Mouse (Mus musculus): Measurements from ENCODE around the gene Stx6. TPM values are rescaled to one million over a fixed set of nuclear protein-coding genes. Genes with fewer than 3 reads are reported as not detected.

The Stx6 gene
- 100 to 1,000 TPM; 102 to 126 (median 112) TPM for total RNA-seq (2022)

DNA sequence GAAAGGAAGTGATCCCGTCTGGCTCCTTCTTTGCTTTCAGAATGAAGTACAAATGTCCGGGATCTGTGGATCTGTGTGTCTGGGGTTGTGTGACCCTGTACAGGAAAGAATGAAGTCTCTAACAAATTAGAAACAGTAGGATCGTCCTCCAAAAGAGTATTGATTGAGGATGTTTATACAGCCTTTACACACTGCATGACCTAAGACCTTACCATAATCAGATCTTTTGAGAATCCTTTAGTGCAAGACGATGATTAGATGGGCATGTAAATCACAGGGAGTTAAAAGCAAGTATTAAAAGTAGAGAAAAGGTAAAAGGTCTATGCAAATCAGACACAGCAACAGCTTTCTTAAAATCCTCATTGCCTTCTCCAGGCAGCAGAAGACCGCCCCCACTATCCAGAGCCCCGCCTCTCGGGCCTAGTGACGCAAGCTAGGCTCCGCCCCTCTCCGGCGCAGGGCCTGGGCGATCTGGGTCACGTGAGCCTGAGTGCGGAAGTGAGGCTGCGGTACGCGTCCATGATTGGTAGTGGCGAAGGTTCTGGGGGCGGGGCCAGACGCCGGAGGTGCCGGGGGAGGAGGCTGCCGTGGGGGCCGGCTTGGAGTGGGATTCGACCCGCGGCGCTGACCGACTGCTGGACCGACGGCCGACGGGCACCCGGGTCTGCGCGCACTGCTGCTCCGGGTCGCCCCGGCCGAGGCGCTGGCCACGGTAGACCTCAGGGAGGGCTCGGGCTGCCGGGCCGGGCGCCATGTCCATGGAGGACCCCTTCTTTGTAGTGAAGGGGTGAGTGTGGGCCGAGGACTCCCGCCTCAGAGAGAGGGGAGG lies at the start of gene Stx6:
Gene Stx6 (plus strand): TSS at position 575 of the 829 bp plus-strand sequence.
- DNase-seq (ENCODE audit: low spot score in 2 of 2), result peak; percentile 96 to 97

DNA sequence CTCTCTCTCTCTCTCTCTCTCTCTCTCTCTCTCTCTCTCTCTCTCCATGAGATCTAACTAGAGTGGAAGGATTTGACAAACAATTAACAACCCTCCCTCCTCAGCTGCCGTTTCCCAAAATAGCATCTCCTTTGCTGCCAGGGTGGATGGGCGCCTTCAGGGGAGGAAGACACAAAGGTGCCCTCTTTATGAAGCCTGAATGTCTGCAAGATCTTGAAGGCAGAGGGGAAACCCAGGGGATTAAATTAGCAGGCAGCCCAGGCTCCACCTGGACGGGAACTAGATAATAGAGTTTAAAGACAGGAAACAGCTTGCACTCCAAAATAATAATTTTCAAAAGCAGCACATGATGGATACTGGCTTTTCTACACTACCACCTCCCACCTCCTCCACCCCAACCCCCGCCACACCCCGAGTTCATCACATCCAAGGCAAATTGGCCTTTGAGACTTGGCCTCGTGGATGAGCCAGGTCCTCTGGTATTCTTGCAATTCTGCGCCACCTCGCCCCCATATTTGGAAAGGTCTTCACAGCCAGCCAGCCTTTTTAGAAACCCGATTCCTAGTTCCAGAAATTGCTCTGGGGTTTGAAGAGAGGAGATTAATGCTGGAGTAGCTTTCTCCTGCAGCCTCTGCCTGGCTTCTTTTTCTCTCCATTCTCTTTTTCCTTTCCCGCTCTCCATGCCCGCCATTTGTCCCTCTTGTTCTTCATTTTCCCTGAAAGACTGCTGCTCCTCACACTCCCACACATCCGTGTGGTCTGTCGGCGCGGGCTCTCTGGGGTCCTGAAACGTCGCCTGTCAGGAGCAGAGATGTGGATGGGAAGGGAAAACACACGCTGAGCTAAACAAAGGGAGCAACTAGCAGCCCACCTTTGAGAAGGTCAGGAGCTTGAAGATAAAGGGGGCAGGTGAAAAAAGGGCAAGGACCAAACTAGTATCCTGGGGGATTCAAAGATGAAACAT lies 48.8 kb upstream of the Stx6 start:
- DNase-seq (ENCODE audit: low spot score in 2 of 2), result no peak

DNA sequence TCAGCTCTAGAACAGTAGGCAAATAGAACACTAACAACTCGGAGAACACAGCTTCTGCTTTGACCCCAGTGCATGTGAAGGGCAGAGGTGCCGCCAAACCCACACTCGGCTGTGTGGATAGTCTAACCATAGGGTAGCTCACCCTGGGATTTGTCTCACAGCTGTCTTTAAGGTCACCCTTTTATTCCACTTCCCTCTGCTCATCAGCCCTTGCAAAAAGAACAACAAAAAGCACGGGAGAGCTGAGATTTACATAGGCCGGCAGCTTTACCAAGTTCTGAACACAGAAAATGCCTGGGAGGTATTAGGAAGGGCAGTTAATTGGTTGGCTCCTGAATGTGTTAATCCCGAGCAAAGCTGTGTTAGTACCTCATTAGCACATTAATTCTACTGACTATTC lies 47.0 kb upstream of the Stx6 start:
- no peak for DNase-seq (ENCODE audit: low spot score in 2 of 2)

DNA sequence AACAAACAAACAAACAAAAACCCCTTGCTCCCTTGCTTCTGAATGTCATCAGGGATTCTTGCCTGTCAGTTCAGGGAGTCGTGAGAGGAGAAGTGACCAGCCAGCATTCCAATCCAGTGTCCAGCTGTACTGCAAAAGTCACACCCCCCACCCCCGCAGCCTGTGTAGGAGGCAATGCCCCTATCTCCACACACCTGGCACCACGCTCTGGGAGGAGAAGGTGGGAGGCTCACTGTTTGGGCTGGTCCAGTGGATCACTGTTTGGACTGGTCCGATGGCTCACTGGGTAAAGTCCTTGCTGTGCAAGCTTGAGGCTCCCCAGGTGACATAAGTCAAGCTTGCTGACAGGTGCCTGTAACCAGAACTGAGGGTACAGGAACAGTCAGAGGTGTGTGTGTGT lies 46.4 kb upstream of the Stx6 start:
- no peak for DNase-seq (ENCODE audit: low spot score in 2 of 2)

- DNase-seq (ENCODE audit: low spot score in 2 of 2), result no peak
Measured at GRCm38 (mm10) chr1:155112875-155113274, 45.6 kb upstream of the Stx6 start.

GRCm38 (mm10) chr1:155113946-155114345 lies 44.6 kb upstream of the Stx6 start:
- DNase-seq (ENCODE audit: low spot score in 2 of 2), result no peak

GRCm38 (mm10) chr1:155119719-155120118 lies 38.8 kb upstream of the Stx6 start:
- DNase-seq (ENCODE audit: low spot score in 2 of 2), result no peak

- peak; percentile 44 to 52 for DNase-seq (ENCODE audit: low spot score in 2 of 2)
Measured at GRCm38 (mm10) chr1:155121977-155122939, 36.3 kb upstream of the Stx6 start.

DNA sequence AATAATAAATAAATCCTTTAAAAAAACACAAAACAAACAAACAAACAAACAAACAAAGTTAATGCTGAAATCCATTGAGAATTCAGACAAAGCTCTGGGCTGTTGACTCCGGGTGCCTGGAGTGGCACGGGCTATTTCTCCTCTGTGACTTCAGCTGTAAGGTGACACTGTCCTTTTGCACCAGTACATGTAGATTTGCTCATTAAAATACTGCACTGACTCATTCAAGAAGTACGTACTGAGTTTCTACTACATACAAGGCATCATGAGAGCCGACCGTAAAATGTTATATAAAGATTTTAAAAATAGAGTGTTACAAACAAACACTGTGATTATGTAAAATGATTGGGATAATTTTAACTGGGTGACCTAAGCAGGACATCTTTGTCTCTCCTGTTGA lies 34.1 kb upstream of the Stx6 start:
- no peak for DNase-seq (ENCODE audit: low spot score in 2 of 2)

DNA sequence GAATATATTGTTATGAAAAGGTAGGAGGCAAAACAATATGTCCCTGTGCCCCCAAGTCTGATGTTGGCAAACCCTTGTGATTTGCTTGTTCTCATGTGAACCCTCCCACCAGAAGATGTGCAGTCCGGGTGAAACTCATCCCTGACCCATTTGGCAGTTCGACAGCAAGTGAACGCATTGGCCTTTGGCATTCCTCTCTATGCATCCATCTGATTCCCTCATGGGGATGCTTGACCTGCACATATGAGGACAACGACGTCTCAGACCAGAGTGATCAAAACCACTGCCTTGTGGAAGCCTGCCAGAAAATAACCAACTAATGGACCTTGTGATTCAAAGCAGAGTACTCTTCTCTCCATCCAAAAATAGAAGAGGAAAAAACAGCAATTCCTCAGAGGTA lies 31.8 kb upstream of the Stx6 start:
- no peak for DNase-seq (ENCODE audit: low spot score in 2 of 2)

GRCm38 (mm10) chr1:155127429-155127934 lies 31.0 kb upstream of the Stx6 start:
- DNase-seq (ENCODE audit: low spot score in 2 of 2), result no peak

DNA sequence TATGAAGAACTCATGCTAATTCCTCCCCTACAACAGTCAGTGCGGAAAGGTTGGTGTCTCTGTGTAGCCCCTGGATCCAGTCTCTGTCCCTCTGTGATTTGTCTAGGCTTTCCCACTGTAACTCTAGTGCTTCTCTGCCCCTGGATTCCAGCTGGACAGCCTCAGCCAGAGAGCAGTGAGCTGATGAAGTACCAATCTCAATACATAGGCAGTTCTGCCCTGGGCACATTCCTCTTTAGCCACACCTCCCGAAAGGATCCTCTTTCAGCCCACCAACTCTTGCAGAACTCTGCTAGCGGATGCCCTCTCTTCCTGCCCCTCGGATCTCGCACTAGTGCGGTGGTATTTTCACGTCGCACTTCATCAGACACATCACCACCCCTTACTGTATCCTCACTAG lies 23.6 kb upstream of the Stx6 start:
- no peak for DNase-seq (ENCODE audit: low spot score in 2 of 2)

DNA sequence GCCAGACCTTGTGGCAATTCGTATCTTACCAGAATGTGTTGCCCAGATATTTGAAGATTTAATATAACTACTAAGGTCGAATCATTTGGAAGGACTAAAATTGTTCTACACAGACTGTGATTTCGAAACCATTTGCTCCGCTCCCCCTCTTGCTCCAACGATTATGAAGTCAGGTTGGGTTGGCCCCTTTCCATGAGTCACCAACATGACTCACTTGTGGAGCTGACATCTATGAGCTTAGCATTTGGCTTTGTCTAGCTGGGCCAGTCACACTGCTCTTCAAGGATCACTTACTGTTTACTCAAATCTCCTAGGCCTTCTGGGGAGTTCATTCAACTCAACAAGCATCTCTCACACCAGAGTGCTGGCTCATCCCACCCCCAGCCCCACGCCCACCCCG lies 19.7 kb upstream of the Stx6 start:
- no peak for DNase-seq (ENCODE audit: low spot score in 2 of 2)

- DNase-seq (ENCODE audit: low spot score in 2 of 2), result peak; percentile 44 to 64
Measured at GRCm38 (mm10) chr1:155140076-155140475, 18.4 kb upstream of the Stx6 start.

- DNase-seq (ENCODE audit: low spot score in 2 of 2), result no peak
Measured at GRCm38 (mm10) chr1:155145620-155146019, 12.9 kb upstream of the Stx6 start.

GRCm38 (mm10) chr1:155146572-155146980 lies 11.9 kb upstream of the Stx6 start, which contains the start of gene Mr1:
Mr1 (minus strand) TSS chr1:155146814.
- DNase-seq (ENCODE audit: low spot score in 2 of 2), result no peak

DNA sequence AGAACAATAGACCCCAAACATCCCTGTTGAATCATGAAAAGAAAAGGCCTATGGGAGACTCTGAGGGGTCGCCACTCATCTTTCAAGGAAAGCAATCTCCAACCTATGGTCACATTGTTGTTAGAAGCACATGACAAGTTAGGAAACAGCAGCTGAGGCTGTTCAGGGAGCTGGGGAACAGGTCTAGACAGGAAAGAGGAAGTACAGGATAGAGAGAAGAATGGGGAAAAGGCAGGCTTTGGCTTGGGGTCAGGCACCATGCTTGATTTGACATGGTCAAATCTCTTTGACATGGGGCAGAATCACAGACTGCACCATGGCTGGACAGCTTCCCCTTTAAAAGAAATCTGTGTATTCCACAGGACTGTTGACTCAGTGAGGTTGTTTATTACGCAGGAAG lies 11.3 kb upstream of the Stx6 start:
- DNase-seq (ENCODE audit: low spot score in 2 of 2), result no peak

GRCm38 (mm10) chr1:155149403-155149802 lies 9.1 kb upstream of the Stx6 start:
- no peak for DNase-seq (ENCODE audit: low spot score in 2 of 2)

GRCm38 (mm10) chr1:155150821-155151220 lies 7.7 kb upstream of the Stx6 start:
- DNase-seq (ENCODE audit: low spot score in 2 of 2), result no peak

DNA sequence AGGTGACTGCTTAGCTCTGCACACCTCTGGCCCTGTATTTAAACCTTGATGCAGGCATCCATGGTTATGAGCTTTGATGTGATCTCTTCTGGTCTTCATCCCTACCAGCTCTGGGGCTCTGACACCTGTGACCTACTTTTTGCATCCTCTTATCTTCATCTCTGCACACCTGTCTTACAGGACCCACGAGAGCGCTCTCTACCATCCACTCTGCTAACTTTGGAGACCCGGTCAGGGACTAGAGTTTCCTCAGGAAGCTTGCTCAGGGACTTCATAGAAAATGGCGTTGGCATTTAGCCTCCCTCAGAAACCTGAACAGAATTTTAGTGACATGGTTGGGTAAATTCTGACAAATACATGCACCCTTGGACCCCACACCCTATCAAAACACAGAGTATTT lies 4.6 kb upstream of the Stx6 start:
- DNase-seq (ENCODE audit: low spot score in 2 of 2), result no peak

DNA sequence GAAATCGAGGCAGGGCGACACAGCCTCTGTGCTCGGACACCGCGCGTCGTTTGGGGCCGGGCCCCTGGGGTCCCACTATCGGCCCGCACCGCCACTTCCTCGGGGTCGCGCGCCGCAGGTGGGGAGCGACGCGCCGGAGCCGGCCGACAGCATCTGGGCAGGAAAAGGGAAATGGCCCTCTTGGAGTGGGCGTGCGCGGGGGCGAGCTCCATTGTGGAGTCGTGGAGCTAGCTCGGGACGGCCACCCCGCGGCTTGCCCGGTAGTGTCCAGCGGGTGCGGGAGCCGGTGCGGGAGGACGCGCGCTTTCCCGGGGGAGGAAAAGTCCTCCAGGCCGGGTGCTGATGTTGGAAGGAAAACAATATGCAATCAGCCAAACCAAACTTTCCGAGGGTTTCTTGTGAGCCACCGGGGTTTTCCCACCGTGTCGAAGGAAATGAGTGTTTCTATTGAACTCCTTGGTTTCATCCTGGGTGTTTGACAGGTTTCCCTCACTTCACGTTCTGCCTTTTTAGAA lies 512 bp downstream of the Stx6 start:
- DNase-seq (ENCODE audit: low spot score in 2 of 2), result peak in 1 of 2 experiments; percentile 36

All from layer of hippocampus, adult 8-10 months (tissue).